Mouse (Mus musculus): ENCODE results near the gene Gm15023.
"Not testable (repeated sequence)": the region's sequence is repeated elsewhere in the genome, so short reads cannot be mapped to it uniquely, and the experiment has no call there.

The Gm15023 gene

GRCm38 (mm10) chrX:135177532-135177931, at the start of gene Gm15023:
Gene Gm15023, minus strand, starts transcription at chrX:135177632.
- DNase-seq, result not testable (repeated sequence)

GRCm38 (mm10) chrX:135210436-135211221, 33.2 kb upstream of the Gm15023 start, which contains the start of gene Tceal6:
Gene Tceal6, minus strand, starts transcription at chrX:135210687.
- no peak for DNase-seq

GRCm38 (mm10) chrX:135209773-135210435, 32.5 kb upstream of the Gm15023 start:
- not testable (repeated sequence) for DNase-seq

GRCm38 (mm10) chrX:135189924-135190323, 12.5 kb upstream of the Gm15023 start:
- not testable (repeated sequence) for DNase-seq

GRCm38 (mm10) chrX:135188661-135189060, 11.2 kb upstream of the Gm15023 start:
- not testable (repeated sequence) for DNase-seq

Measured in lung, postnatal 4 days (tissue).